Mouse (Mus musculus): ENCODE results near the gene Adcy10. TPM values are rescaled to one million over a fixed set of nuclear protein-coding genes. Genes with fewer than 3 reads are reported as not detected.

Adcy10 gene
- polyA plus RNA-seq, 1 experiment from 2014 or later: 0.06 TPM

- Histone ChIP-seq H3K27ac (no peak overlapping the region), H3K9me3 (replicated peaks) (no peaks in the 10 kb centered on the region), H3K36me3 (no peaks in the 10 kb centered on the region), H3K4me3 (no peak overlapping the region), H3K4me1 (no peaks in the 10 kb centered on the region), H3K27me3 (ENCODE audit: low read depth, poor library complexity, severe bottlenecking) (no peaks in the 10 kb centered on the region)
- DNase-seq (ENCODE audit: low spot score): no peak
- 85% methylated on average over 9 of the region's 9 CpGs for WGBS
Observed at GRCm38 (mm10) chr1:165559073-165559472, 74.1 kb downstream of the Adcy10 start.

GRCm38 (mm10) chr1:165565283-165565682 lies 80.3 kb downstream of the Adcy10 start:
- Histone ChIP-seq H3K36me3 (no peaks in the 10 kb centered on the region), H3K9me3 (replicated peaks) (no peaks in the 10 kb centered on the region), H3K27me3 (ENCODE audit: low read depth, poor library complexity, severe bottlenecking) (no peaks in the 10 kb centered on the region), H3K4me3 (no peak overlapping the region), H3K4me1 (no peaks in the 10 kb centered on the region), H3K27ac (no peak overlapping the region)
- WGBS: 93% methylated on average over 4 of the region's 4 CpGs
- DNase-seq (ENCODE audit: low spot score): no peak

GRCm38 (mm10) chr1:165567466-165567865 lies 82.5 kb downstream of the Adcy10 start:
- H3K27ac ChIP-seq: no peak overlapping the region
- H3K36me3 ChIP-seq: no peaks in the 10 kb centered on the region
- no peak for DNase-seq (ENCODE audit: low spot score)
- no peaks in the 10 kb centered on the region for H3K27me3 ChIP-seq (ENCODE audit: low read depth, poor library complexity, severe bottlenecking)
- no peak overlapping the region for H3K4me3 ChIP-seq
- WGBS: 89% methylated on average over 7 of the region's 7 CpGs
- no peaks in the 10 kb centered on the region for H3K9me3 ChIP-seq (replicated peaks)
- no peaks in the 10 kb centered on the region for H3K4me1 ChIP-seq

DNA sequence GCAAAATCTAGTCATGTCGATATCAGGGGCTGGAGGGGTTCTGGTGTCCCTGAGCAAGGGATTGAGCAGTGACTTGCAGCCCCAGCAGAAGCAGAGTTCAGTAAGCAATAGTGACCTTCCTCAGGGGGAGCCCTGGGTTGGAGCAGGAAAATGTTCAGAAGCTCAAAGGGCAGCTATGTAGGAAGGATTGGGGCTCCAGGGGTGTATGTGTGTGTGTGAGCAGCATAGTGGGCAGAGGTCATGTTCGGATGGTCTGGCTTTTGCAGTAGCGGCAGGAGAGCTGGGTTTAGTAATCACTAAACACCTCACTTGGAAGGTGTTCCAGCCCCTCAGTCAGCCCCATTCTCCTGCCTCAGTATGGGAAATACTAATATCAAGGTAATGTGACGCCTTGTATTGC lies 91.0 kb downstream of the Adcy10 start:
- Histone ChIP-seq H3K4me1 (0 out of 2 replicates have a peak, but pooled peaks cover 2% of the 10 kb centered on the region), H3K4me3 (no peak overlapping the region), H3K27me3 (ENCODE audit: low read depth, poor library complexity, severe bottlenecking) (no peaks in the 10 kb centered on the region), H3K36me3 (no peaks in the 10 kb centered on the region), H3K9me3 (replicated peaks) (no peaks in the 10 kb centered on the region), H3K27ac (no peak overlapping the region)
- no peak for DNase-seq (ENCODE audit: low spot score)
- 88% methylated on average over 4 of the region's 4 CpGs for WGBS

DNA sequence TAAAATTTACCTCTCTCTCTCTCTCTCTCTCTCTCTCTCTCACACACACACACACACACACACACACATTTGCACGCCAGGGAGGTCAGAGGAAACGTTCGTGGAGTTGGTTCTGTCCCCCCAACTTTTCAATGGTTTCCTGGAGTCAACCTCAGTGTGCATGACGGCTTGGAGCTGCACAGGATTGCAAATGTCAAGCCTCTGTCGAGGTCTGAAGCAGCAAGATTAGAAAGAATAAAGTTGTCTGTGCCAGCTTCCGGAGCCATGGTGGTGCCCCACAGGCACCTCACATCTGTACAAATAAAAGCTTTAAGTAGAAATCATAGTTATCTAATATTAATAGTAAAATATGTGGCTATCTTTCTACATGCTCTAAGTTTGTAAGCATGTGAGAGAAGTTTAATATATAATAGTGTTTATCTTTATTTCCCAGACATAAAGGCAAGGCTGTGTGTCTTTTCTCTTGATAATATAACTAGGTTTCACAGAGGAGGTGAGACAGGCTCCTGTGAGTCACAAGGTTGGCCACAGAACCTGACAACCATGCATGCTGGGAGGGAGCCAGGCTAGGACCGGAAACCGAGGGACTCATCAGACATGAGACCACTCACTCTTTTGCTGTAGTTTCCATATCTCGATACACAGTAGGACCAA lies 91.6 kb downstream of the Adcy10 start:
- H3K27ac ChIP-seq: no peak overlapping the region
- H3K9me3 ChIP-seq (replicated peaks): no peaks in the 10 kb centered on the region
- WGBS: 88% methylated on average over 9 of the region's 9 CpGs
- H3K4me3 ChIP-seq: no peak overlapping the region
- H3K4me1 ChIP-seq: 0 out of 2 replicates have a peak, but pooled peaks cover 2% of the 10 kb centered on the region
- H3K27me3 ChIP-seq (ENCODE audit: low read depth, poor library complexity, severe bottlenecking): no peaks in the 10 kb centered on the region
- no peaks in the 10 kb centered on the region for H3K36me3 ChIP-seq
- DNase-seq (ENCODE audit: low spot score): no peak

- H3K4me3 ChIP-seq: no peak overlapping the region
- DNase-seq (ENCODE audit: low spot score): no peak
- H3K4me1 ChIP-seq: 0 out of 2 replicates have a peak, but pooled peaks cover 6% of the 10 kb centered on the region
- H3K36me3 ChIP-seq: no peaks in the 10 kb centered on the region
- no peaks in the 10 kb centered on the region for H3K27me3 ChIP-seq (ENCODE audit: low read depth, poor library complexity, severe bottlenecking)
- H3K9me3 ChIP-seq (replicated peaks): no peaks in the 10 kb centered on the region
- no peak overlapping the region for H3K27ac ChIP-seq
- WGBS: 53% methylated on average over 5 of the region's 5 CpGs
Observed at GRCm38 (mm10) chr1:165579332-165579731, 94.3 kb downstream of the Adcy10 start.

- 95% methylated on average over 3 of the region's 3 CpGs for WGBS
- Histone ChIP-seq H3K4me3 (no peak overlapping the region), H3K4me1 (peaks cover 14% of the 10 kb centered on the region; the same call in 1 of the 2 replicates), H3K9me3 (replicated peaks) (no peaks in the 10 kb centered on the region), H3K27ac (no peak overlapping the region), H3K27me3 (ENCODE audit: low read depth, poor library complexity, severe bottlenecking) (no peaks in the 10 kb centered on the region), H3K36me3 (no peaks in the 10 kb centered on the region)
- DNase-seq (ENCODE audit: low spot score): no peak
Observed at GRCm38 (mm10) chr1:165581255-165581654, 96.3 kb downstream of the Adcy10 start.

GRCm38 (mm10) chr1:165583529-165584184 lies 98.7 kb downstream of the Adcy10 start:
- WGBS: 30% methylated on average over 12 of the region's 12 CpGs
- no peaks in the 10 kb centered on the region for H3K27me3 ChIP-seq (ENCODE audit: low read depth, poor library complexity, severe bottlenecking)

DNA sequence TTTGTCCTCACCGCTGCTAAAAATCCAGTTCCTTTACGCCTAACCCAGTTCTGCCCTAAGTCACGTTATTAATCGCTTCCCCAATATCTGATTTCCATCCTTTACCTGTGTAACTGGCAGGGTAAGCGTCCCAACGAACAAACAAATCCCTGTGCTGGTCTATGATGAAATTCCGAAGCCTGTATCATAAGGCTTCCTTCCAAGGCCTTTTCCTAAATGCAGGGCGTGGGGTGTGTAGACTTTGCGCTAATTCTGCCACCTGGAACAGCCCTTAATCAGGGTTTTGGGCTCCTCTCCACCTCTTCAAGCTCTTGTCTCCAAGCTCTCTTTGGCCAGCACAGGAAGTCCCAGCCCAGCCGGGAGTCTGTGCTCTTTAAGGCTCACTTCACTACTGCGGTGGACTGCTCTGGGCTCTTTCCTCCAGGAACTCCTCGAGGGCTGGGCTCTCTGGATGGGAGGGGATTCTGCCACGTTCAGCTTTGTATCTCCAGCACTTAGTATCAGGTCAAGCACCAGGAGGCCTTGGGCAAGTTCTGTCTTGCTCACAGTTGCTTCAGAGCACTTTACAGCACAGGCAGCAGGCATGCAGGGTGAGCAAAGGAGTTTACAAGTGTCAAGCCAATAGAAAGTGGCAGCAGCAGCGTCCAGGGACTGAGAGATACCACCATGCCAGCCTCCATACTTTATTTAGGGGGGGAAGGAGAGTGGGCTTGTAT lies 100.6 kb downstream of the Adcy10 start:
- Histone ChIP-seq H3K27me3 (ENCODE audit: low read depth, poor library complexity, severe bottlenecking) (no peaks in the 10 kb centered on the region), H3K4me1 (peaks cover 40% of the 10 kb centered on the region), H3K4me3 (no peak overlapping the region), H3K36me3 (peaks cover 3% of the 10 kb centered on the region), H3K9me3 (replicated peaks) (no peaks in the 10 kb centered on the region), H3K27ac (peak overlapping the region; percentile 42)
- WGBS: 66% methylated on average over 14 of the region's 14 CpGs
- no peak for DNase-seq (ENCODE audit: low spot score)

More at GRCm38 (mm10) chr1:165583529-165584184, 98.7 kb downstream of the Adcy10 start:
- Histone ChIP-seq H3K9me3 (replicated peaks) (no peaks in the 10 kb centered on the region), H3K4me3 (no peak overlapping the region), H3K27ac (no peak overlapping the region), H3K4me1 (peaks cover 31% of the 10 kb centered on the region), H3K36me3 (no peaks in the 10 kb centered on the region)
- DNase-seq (ENCODE audit: low spot score): peak; percentile 90

GRCm38 (mm10) chr1:165586366-165586765 lies 101.4 kb downstream of the Adcy10 start:
- H3K4me1 ChIP-seq: peaks cover 40% of the 10 kb centered on the region
- no peak for DNase-seq (ENCODE audit: low spot score)
- peaks cover 11% of the 10 kb centered on the region for H3K36me3 ChIP-seq
- 90% methylated on average over 1 of the region's 1 CpGs for WGBS
- H3K9me3 ChIP-seq (replicated peaks): no peaks in the 10 kb centered on the region
- H3K27ac ChIP-seq: no peak overlapping the region
- no peaks in the 10 kb centered on the region for H3K27me3 ChIP-seq (ENCODE audit: low read depth, poor library complexity, severe bottlenecking)
- no peak overlapping the region for H3K4me3 ChIP-seq

DNA sequence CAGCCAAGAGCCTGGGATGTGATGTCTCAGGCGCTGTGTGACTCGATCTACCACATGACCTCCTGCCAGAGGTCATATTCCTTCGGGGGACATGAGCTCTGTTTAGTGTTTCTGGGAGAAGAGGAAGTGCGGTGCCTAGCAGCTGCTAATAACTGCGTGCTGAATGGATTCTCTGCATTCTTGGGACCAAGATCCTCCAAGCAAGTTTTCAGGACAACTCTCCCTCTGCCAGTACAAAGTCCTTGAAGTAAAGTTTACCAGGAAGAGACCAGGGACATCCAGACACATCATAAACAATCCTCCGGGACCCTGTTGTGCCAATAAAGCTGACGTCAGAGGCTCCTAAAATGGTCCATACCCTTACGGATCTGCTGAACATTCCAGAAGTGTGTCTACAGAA lies 102.9 kb downstream of the Adcy10 start:
- peaks cover 37% of the 10 kb centered on the region for H3K4me1 ChIP-seq
- H3K27me3 ChIP-seq (ENCODE audit: low read depth, poor library complexity, severe bottlenecking): no peaks in the 10 kb centered on the region
- no peak for DNase-seq (ENCODE audit: low spot score)
- no peak overlapping the region for H3K4me3 ChIP-seq
- no peaks in the 10 kb centered on the region for H3K9me3 ChIP-seq (replicated peaks)
- H3K27ac ChIP-seq: peak overlapping the region; percentile 9; the same call in 1 of the 2 replicates
- WGBS: 35% methylated on average over 8 of the region's 8 CpGs
- H3K36me3 ChIP-seq: peaks cover 26% of the 10 kb centered on the region

- H3K4me1 ChIP-seq: peaks cover 37% of the 10 kb centered on the region
- H3K27ac ChIP-seq: peak overlapping the region; percentile 53
- no peak overlapping the region for H3K4me3 ChIP-seq
- 49% methylated on average over 10 of the region's 10 CpGs for WGBS
- no peak for DNase-seq (ENCODE audit: low spot score)
- H3K27me3 ChIP-seq (ENCODE audit: low read depth, poor library complexity, severe bottlenecking): no peaks in the 10 kb centered on the region
- no peaks in the 10 kb centered on the region for H3K9me3 ChIP-seq (replicated peaks)
- peaks cover 42% of the 10 kb centered on the region for H3K36me3 ChIP-seq
Observed at GRCm38 (mm10) chr1:165589280-165590048, 104.5 kb downstream of the Adcy10 start.

All from limb, embryonic 10.5 days (tissue).